Comparison of ENCODE assay signal across 10 mouse cellular contexts in the genomic region with DNA sequence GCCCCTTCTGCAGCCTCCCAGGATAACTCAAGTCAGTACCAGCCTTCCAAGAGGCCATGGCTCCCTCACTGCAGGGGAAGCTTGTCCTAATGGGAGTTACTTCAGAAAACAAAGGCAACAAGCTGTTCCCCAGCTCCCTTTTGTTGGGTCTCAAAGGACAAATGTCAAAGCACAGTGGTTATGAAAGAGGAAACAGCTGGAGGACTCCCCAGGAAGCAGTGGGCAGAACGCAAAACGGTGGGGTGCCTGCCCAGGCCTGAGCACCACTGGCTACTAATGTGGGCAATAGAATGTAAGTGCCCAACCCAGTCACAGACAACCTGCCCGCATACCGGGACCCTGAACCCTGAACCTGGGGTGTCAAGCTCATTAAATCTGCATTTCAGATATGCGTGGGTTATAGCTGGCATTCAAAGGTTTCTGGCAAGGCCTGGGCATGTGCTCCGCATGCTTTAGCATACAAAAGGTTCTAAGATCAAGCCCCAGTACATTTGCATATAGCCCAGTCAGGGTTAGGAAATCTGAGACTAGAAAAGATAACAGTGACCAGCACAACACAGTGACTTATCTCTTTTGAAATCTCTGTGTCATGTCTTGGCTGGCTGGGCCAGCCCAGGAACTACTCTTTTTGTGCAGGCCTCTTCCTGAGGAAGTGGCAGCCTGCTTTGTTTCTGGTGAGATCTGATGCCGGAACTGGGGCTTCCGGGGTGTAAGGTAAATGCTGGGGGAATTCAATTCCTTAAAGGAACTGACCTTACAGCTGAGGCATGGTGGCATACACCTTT. TPM values are rescaled to one million over a fixed set of nuclear protein-coding genes. Genes with fewer than 3 reads are reported as not detected.
DNase-seq lines count a peak whose midpoint lies in the region; ATAC-seq and TF ChIP-seq lines count a peak whose summit lies in the region.
"Had no signal": no experiment of that assay in that cellular context is flagged by ENCODE, and none has a peak within 500 bp of the region (broad histone marks: within the 10 kb centered on the region; RNA-seq: fewer than 3 reads in every experiment).

No protein-coding gene starts in this region.

- no peak overlapping the region for H3K4me3 ChIP-seq in ES-Bruce4 (ENCODE audit: low read depth, low read length)
- no peak overlapping the region for H3K4me3 ChIP-seq in intestine, postnatal 0 days (ENCODE audit: low read depth, low read length)
- H3K4me3 ChIP-seq: embryonic facial prominence, embryonic 15.5 days; neural tube, embryonic 12.5 days had no signal

- peak; percentile 64 for ATAC-seq in intestine, postnatal 0 days

- TF ChIP-seq EP300 in ES-Bruce4 (IDR thresholded peaks at IDR 0.05; ENCODE audit: insufficient read depth, low read depth, low read length): 0 out of 2 replicates have a peak, but pooled peaks have one; percentile 48

- H3K27me3 ChIP-seq in ES-Bruce4 (ENCODE audit: control insufficient read depth, insufficient read depth, low read length, poor library complexity, severe bottlenecking): no peaks in the 10 kb centered on the region
- no peaks in the 10 kb centered on the region for H3K27me3 ChIP-seq in intestine, postnatal 0 days (replicated peaks; ENCODE audit: control insufficient read depth, insufficient read depth, low read length)
- H3K27me3 ChIP-seq: embryonic facial prominence, embryonic 15.5 days; neural tube, embryonic 12.5 days had no signal

- 38% methylated on average over 8 of the region's 8 CpGs for WGBS in intestine, postnatal 0 days

- no peak overlapping the region for H3K9ac ChIP-seq in ES-Bruce4 (ENCODE audit: low read depth, poor library complexity, severe bottlenecking)
- no peak overlapping the region for H3K9ac ChIP-seq in intestine, postnatal 0 days (ENCODE audit: low read depth, low read length)
- H3K9ac ChIP-seq: embryonic facial prominence, embryonic 15.5 days; neural tube, embryonic 12.5 days had no signal

- no peaks in the 10 kb centered on the region for H3K9me3 ChIP-seq in ES-Bruce4 (replicated peaks; ENCODE audit: control insufficient read depth, insufficient read depth, low read length, poor library complexity, severe bottlenecking)
- no peaks in the 10 kb centered on the region for H3K9me3 ChIP-seq in intestine, postnatal 0 days (ENCODE audit: control insufficient read depth)
- H3K9me3 ChIP-seq: embryonic facial prominence, embryonic 15.5 days; neural tube, embryonic 12.5 days had no signal

- H3K27ac ChIP-seq in ES-Bruce4 (ENCODE audit: insufficient read depth, low read length): peak overlapping the region; percentile 55
- H3K27ac ChIP-seq in intestine, postnatal 0 days (ENCODE audit: low read depth, low read length): peak overlapping the region; percentile 31; the same call in 1 of the 2 replicates
- H3K27ac ChIP-seq: embryonic facial prominence, embryonic 15.5 days; neural tube, embryonic 12.5 days had no signal

- no peak for TF ChIP-seq CTCF in ES-Bruce4 (IDR thresholded peaks at IDR 0.05; ENCODE audit: low read depth, low read length)
- TF ChIP-seq CTCF in intestine, postnatal 0 days (IDR thresholded peaks at IDR 0.05; ENCODE audit: low read depth): no peak

- H3K4me2 ChIP-seq in intestine, postnatal 0 days (replicated peaks; ENCODE audit: low read depth): no peak overlapping the region
- H3K4me2 ChIP-seq: embryonic facial prominence, embryonic 15.5 days; neural tube, embryonic 12.5 days had no signal

- peaks cover 4% of the 10 kb centered on the region for H3K4me1 ChIP-seq in ES-Bruce4 (ENCODE audit: control insufficient read depth, insufficient read depth, low read length)
- no peaks in the 10 kb centered on the region for H3K4me1 ChIP-seq in intestine, postnatal 0 days (replicated peaks; ENCODE audit: control insufficient read depth, insufficient read depth, low read length)
- H3K4me1 ChIP-seq: neural tube, embryonic 12.5 days had no signal

- H3K36me3 ChIP-seq in ES-Bruce4 (ENCODE audit: control insufficient read depth, insufficient read depth, low read length, poor library complexity, severe bottlenecking): no peaks in the 10 kb centered on the region
- H3K36me3 ChIP-seq in intestine, postnatal 0 days (ENCODE audit: control insufficient read depth, insufficient read depth): no peaks in the 10 kb centered on the region
- H3K36me3 ChIP-seq: embryonic facial prominence, embryonic 15.5 days; neural tube, embryonic 12.5 days had no signal

- DNase-seq in kidney, adult 11 months: peak; percentile 43
- DNase-seq in kidney, postnatal 25 days: no peak
- DNase-seq in natural killer cell, adult 2 months (ENCODE audit: low spot score in 2 of 2): peak; percentile 25 to 31
- no peak for DNase-seq in left cerebral cortex, adult 9 months (ENCODE audit: low spot score in 2 of 2)
- no peak for DNase-seq in layer of hippocampus, adult 9-11 months
- DNase-seq in gastrocnemius, postnatal 10 days: no peak

- TF ChIP-seq POLR2A in ES-Bruce4 (IDR thresholded peaks at IDR 0.05; ENCODE audit: insufficient read depth, low read length): no peak

RNA-seq across cellular contexts. Expression of a gene that starts 8.1 kb away (rescaled TPM):
- polyA plus RNA-seq in ES-Bruce4 (2011; ENCODE audit: insufficient read depth, insufficient read length, low read depth, missing spikeins): not detected in 2 replicates
- polyA plus RNA-seq in intestine, postnatal 0 days (2015; fragmentation: Nextera tagmentation; extraction: Ambion mirVana): 529 and 593 TPM in 2 replicates
- total RNA-seq in gastrocnemius, postnatal 10 days (2021): under 1 TPM in 1 of 2 experiments, not detected in 1; 0.54 TPM

RNA-seq across cellular contexts. Expression of a gene that starts 21.8 kb away (rescaled TPM):
- 0.59 TPM in 1 of 2 replicates, not detected in the other for polyA plus RNA-seq in ES-Bruce4 (2011; ENCODE audit: insufficient read depth, insufficient read length, low read depth, missing spikeins)
- polyA plus RNA-seq in intestine, postnatal 0 days (2015; fragmentation: Nextera tagmentation; extraction: Ambion mirVana): 474 and 501 TPM in 2 replicates
- 100 to 1,000 TPM; 156 to 173 TPM for total RNA-seq in gastrocnemius, postnatal 10 days (2021)
- polyA plus RNA-seq: neural tube, embryonic 12.5 days had no signal

Comparison
In these comparisons a context has a peak if more than half of its experiments do, and no peak if none do; other contexts are left out.
1. DNase-seq: peak in kidney, adult 11 months (single experiment) and natural killer cell, adult 2 months (2 of 2); none in kidney, postnatal 25 days (0 of 2), left cerebral cortex, adult 9 months (0 of 2), layer of hippocampus, adult 9-11 months (single experiment) and gastrocnemius, postnatal 10 days (single experiment).
2. RNA of a gene that starts 8.1 kb away (polyA plus RNA-seq): 529 to 593 TPM in intestine, postnatal 0 days; not detected in ES-Bruce4; every median in the first group is over 100 times any median in the second.
3. RNA of a gene that starts 21.8 kb away (polyA plus RNA-seq): 474 to 501 TPM in intestine, postnatal 0 days; 0.59 TPM in ES-Bruce4; every median in the first group is over 100 times any median in the second.